ENCODE assay signal across 8 mouse cellular contexts in genomic region chr10:75515216-75516037, GRCm38 (mm10). TPM values are rescaled to one million over a fixed set of nuclear protein-coding genes. Genes with fewer than 3 reads are reported as not detected.
DNase-seq lines count a peak whose midpoint lies in the region; ATAC-seq and TF ChIP-seq lines count a peak whose summit lies in the region.

No protein-coding gene starts in this region.

- H3K27ac ChIP-seq in heart, embryonic 16.5 days (ENCODE audit: low read length) = no peak overlapping the region
- H3K27ac ChIP-seq in liver, adult 2 months (replicated peaks; ENCODE audit: insufficient read depth, low read depth, low read length) = peak overlapping the region; percentile 100
- H3K27ac ChIP-seq in stomach, embryonic 16.5 days (ENCODE audit: low read length) = peak overlapping the region; percentile 18; the same call in 1 of the 2 replicates

- peak overlapping the region; percentile 96 for H3K9ac ChIP-seq in heart, embryonic 16.5 days (ENCODE audit: low read length)
- peak overlapping the region; percentile 99 for H3K9ac ChIP-seq in liver, adult 2 months (ENCODE audit: low read depth, low read length)
- H3K9ac ChIP-seq in stomach, embryonic 16.5 days (ENCODE audit: low read length) = peak overlapping the region; percentile 99; the same call in 1 of the 2 replicates

- DNase-seq in liver, adult 2 months (ENCODE audit: extremely low read depth, low read depth, low spot score) = peak; percentile 77
- DNase-seq in lung, postnatal 14 days = no peak
- DNase-seq in frontal cortex, adult 2 months (ENCODE audit: extremely low spot score in 1 of 2, low spot score in 1 of 2) = no peak

- 77% methylated on average over 4 of the region's 4 CpGs for WGBS in heart, embryonic 16.5 days
- WGBS in liver, adult 2 months = 23% methylated on average over 4 of the region's 4 CpGs
- 76% methylated on average over 4 of the region's 4 CpGs for WGBS in stomach, embryonic 16.5 days

- H3K4me3 ChIP-seq in megakaryocyte, embryonic 14.5 days (replicated peaks) = peak overlapping the region; percentile 93
- peak overlapping the region; percentile 98 for H3K4me3 ChIP-seq in heart, embryonic 16.5 days (ENCODE audit: low read length)
- H3K4me3 ChIP-seq in liver, adult 2 months (ENCODE audit: insufficient read depth, low read depth, low read length) = peak overlapping the region; percentile 92
- H3K4me3 ChIP-seq in stomach, embryonic 16.5 days (replicated peaks; ENCODE audit: low read length) = peak overlapping the region; percentile 97

- H3K4me2 ChIP-seq in heart, embryonic 16.5 days (ENCODE audit: low read depth, low read length) = peak overlapping the region; percentile 84
- H3K4me2 ChIP-seq in stomach, embryonic 16.5 days (ENCODE audit: low read depth, low read length) = peak overlapping the region; percentile 88

- no peak for TF ChIP-seq POLR2A in liver, adult 2 months (IDR thresholded peaks at IDR 0.05; ENCODE audit: extremely low read depth, insufficient read depth, low read length)

- ATAC-seq in megakaryocyte, adult 5-6 weeks (ENCODE audit: poor library complexity, severe bottlenecking) = no peak
- no peak for ATAC-seq in heart, embryonic 16.5 days (replicated peaks; ENCODE audit: extremely low read depth, insufficient read depth, low FRiP score)
- no peak for ATAC-seq in stomach, embryonic 16.5 days (ENCODE audit: insufficient read depth, low FRiP score)
- ATAC-seq in granulocyte monocyte progenitor cell, adult 5-6 weeks (replicated peaks; ENCODE audit: poor library complexity, severe bottlenecking) = no peak

- peaks cover 35% of the 10 kb centered on the region; the same call in 1 of the 2 replicates for H3K79me2 ChIP-seq in liver, adult 2 months (ENCODE audit: control insufficient read depth, insufficient read depth, low read length)

- peaks cover 77% of the 10 kb centered on the region for H3K4me1 ChIP-seq in megakaryocyte, embryonic 14.5 days
- peaks cover 29% of the 10 kb centered on the region for H3K4me1 ChIP-seq in heart, embryonic 16.5 days (ENCODE audit: control insufficient read depth, insufficient read depth, low read length)
- H3K4me1 ChIP-seq in liver, adult 2 months (ENCODE audit: control insufficient read depth, insufficient read depth, low read length) = peaks cover 41% of the 10 kb centered on the region
- peaks cover 27% of the 10 kb centered on the region for H3K4me1 ChIP-seq in stomach, embryonic 16.5 days (ENCODE audit: control insufficient read depth, insufficient read depth, low read length)

- no peaks in the 10 kb centered on the region for H3K27me3 ChIP-seq in megakaryocyte, embryonic 14.5 days (replicated peaks)
- no peaks in the 10 kb centered on the region for H3K27me3 ChIP-seq in heart, embryonic 16.5 days (ENCODE audit: control insufficient read depth, insufficient read depth, low read length)
- no peaks in the 10 kb centered on the region for H3K27me3 ChIP-seq in liver, adult 2 months (ENCODE audit: control insufficient read depth, insufficient read depth, low read length)
- H3K27me3 ChIP-seq in stomach, embryonic 16.5 days (ENCODE audit: control insufficient read depth, insufficient read depth, low read length) = no peaks in the 10 kb centered on the region

- peaks cover 66% of the 10 kb centered on the region for H3K36me3 ChIP-seq in megakaryocyte, embryonic 14.5 days (replicated peaks; ENCODE audit: low read length)
- H3K36me3 ChIP-seq in heart, embryonic 16.5 days (ENCODE audit: control insufficient read depth, insufficient read depth) = peaks cover 24% of the 10 kb centered on the region
- peaks cover 22% of the 10 kb centered on the region for H3K36me3 ChIP-seq in liver, adult 2 months (ENCODE audit: control insufficient read depth, insufficient read depth, low read length)
- peaks cover 7% of the 10 kb centered on the region; the same call in 1 of the 2 replicates for H3K36me3 ChIP-seq in stomach, embryonic 16.5 days (ENCODE audit: control insufficient read depth, insufficient read depth, low read length)

- no peak for TF ChIP-seq CTCF in liver, adult 2 months (IDR thresholded peaks at IDR 0.05; ENCODE audit: low read depth, low read length)

- no peaks in the 10 kb centered on the region for H3K9me3 ChIP-seq in megakaryocyte, embryonic 14.5 days
- no peaks in the 10 kb centered on the region for H3K9me3 ChIP-seq in heart, embryonic 16.5 days (replicated peaks; ENCODE audit: control insufficient read depth, low read length)
- no peaks in the 10 kb centered on the region for H3K9me3 ChIP-seq in stomach, embryonic 16.5 days (replicated peaks; ENCODE audit: control insufficient read depth, low read length)

RNA-seq across cellular contexts. Expression of gene Snrpd3, which starts 1.9 kb away (rescaled TPM):
- polyA plus RNA-seq in megakaryocyte, embryonic 14.5 days (2012; ENCODE audit: insufficient read depth, low replicate concordance) = 18.1 TPM in 1 of 2 replicates, not detected in the other
- 31.1 and 31.9 TPM in 2 replicates for total RNA-seq in megakaryocyte, adult 5-6 weeks (2015)
- 39.2 and 42.4 TPM in 2 replicates for total RNA-seq in megakaryocyte, adult 5-6 weeks (2017)
- 90.4 and 90.5 TPM in 2 replicates for polyA plus RNA-seq in heart, embryonic 16.5 days (2015; fragmentation: Nextera tagmentation; extraction: Ambion mirVana)
- total RNA-seq in liver, adult 2 months (2014; rRNA removed) = 26.6 and 29.1 TPM in 2 replicates
- 12.5 and 21.0 TPM in 2 replicates for polyA plus RNA-seq in liver, adult 2 months (2012; rRNA removed)
- 115 and 134 TPM in 2 replicates for polyA plus RNA-seq in stomach, embryonic 16.5 days (2015; fragmentation: Nextera tagmentation; extraction: Ambion mirVana)
- 97.0 and 127 TPM in 2 replicates for total RNA-seq in granulocyte monocyte progenitor cell, adult 5-6 weeks (2014; fragmentation: Nextera tagmentation)
- 74.4 and 109 TPM in 2 replicates for total RNA-seq in granulocyte monocyte progenitor cell, adult 5-6 weeks (2017)
- 33.8 and 34.6 TPM in 2 replicates for polyA plus RNA-seq in frontal cortex, adult 2 months (2012; rRNA removed)

RNA-seq across cellular contexts. Expression of gene Gucd1, which starts 2.3 kb away (rescaled TPM):
- polyA plus RNA-seq in megakaryocyte, embryonic 14.5 days (2012; ENCODE audit: insufficient read depth, low replicate concordance) = 17.3 and 19.1 TPM in 2 replicates
- 22.1 and 22.2 TPM in 2 replicates for total RNA-seq in megakaryocyte, adult 5-6 weeks (2015)
- total RNA-seq in megakaryocyte, adult 5-6 weeks (2017) = 33.4 and 38.1 TPM in 2 replicates
- polyA plus RNA-seq in heart, embryonic 16.5 days (2015; fragmentation: Nextera tagmentation; extraction: Ambion mirVana) = 26.9 and 28.5 TPM in 2 replicates
- 115 and 138 TPM in 2 replicates for total RNA-seq in liver, adult 2 months (2014; rRNA removed)
- 162 and 166 TPM in 2 replicates for polyA plus RNA-seq in liver, adult 2 months (2012; rRNA removed)
- 24.7 and 26.7 TPM in 2 replicates for polyA plus RNA-seq in stomach, embryonic 16.5 days (2015; fragmentation: Nextera tagmentation; extraction: Ambion mirVana)
- total RNA-seq in granulocyte monocyte progenitor cell, adult 5-6 weeks (2014; fragmentation: Nextera tagmentation) = 11.8 and 20.1 TPM in 2 replicates
- total RNA-seq in granulocyte monocyte progenitor cell, adult 5-6 weeks (2017) = 11.8 and 15.4 TPM in 2 replicates
- polyA plus RNA-seq in frontal cortex, adult 2 months (2012; rRNA removed) = 15.9 and 17.2 TPM in 2 replicates

RNA-seq across cellular contexts. Expression of gene Lrrc75b, which starts 44.7 kb away (rescaled TPM):
- polyA plus RNA-seq in megakaryocyte, embryonic 14.5 days (2012; ENCODE audit: insufficient read depth, low replicate concordance) = not detected in 2 replicates
- total RNA-seq in megakaryocyte, adult 5-6 weeks (2015) = 0.58 and 0.71 TPM in 2 replicates
- total RNA-seq in megakaryocyte, adult 5-6 weeks (2017) = 0.22 and 0.57 TPM in 2 replicates
- 1.5 and 2.7 TPM in 2 replicates for polyA plus RNA-seq in heart, embryonic 16.5 days (2015; fragmentation: Nextera tagmentation; extraction: Ambion mirVana)
- total RNA-seq in liver, adult 2 months (2014; rRNA removed) = under 0.01 TPM in 1 of 2 replicates, not detected in the other
- 0.02 TPM in 1 of 2 replicates, not detected in the other for polyA plus RNA-seq in liver, adult 2 months (2012; rRNA removed)
- polyA plus RNA-seq in stomach, embryonic 16.5 days (2015; fragmentation: Nextera tagmentation; extraction: Ambion mirVana) = 1.2 and 2.0 TPM in 2 replicates
- not detected in 2 replicates for total RNA-seq in granulocyte monocyte progenitor cell, adult 5-6 weeks (2014; fragmentation: Nextera tagmentation)
- total RNA-seq in granulocyte monocyte progenitor cell, adult 5-6 weeks (2017) = not detected in 2 replicates
- 8.4 and 8.7 TPM in 2 replicates for polyA plus RNA-seq in frontal cortex, adult 2 months (2012; rRNA removed)

RNA-seq across cellular contexts. Expression of gene Ggt1, which starts 46.0 kb away (rescaled TPM):
- polyA plus RNA-seq in megakaryocyte, embryonic 14.5 days (2012; ENCODE audit: insufficient read depth, low replicate concordance) = 0.84 TPM in 1 of 2 replicates, not detected in the other
- 3.2 TPM in 2 replicates for total RNA-seq in megakaryocyte, adult 5-6 weeks (2015)
- 4.9 and 10.0 TPM in 2 replicates for total RNA-seq in megakaryocyte, adult 5-6 weeks (2017)
- polyA plus RNA-seq in heart, embryonic 16.5 days (2015; fragmentation: Nextera tagmentation; extraction: Ambion mirVana) = 0.89 and 2.4 TPM in 2 replicates
- total RNA-seq in liver, adult 2 months (2014; rRNA removed) = 0.54 and 0.92 TPM in 2 replicates
- polyA plus RNA-seq in liver, adult 2 months (2012; rRNA removed) = 0.20 and 0.68 TPM in 2 replicates
- polyA plus RNA-seq in stomach, embryonic 16.5 days (2015; fragmentation: Nextera tagmentation; extraction: Ambion mirVana) = 35.1 and 35.4 TPM in 2 replicates
- 1.7 TPM in 1 of 2 replicates, not detected in the other for total RNA-seq in granulocyte monocyte progenitor cell, adult 5-6 weeks (2014; fragmentation: Nextera tagmentation)
- total RNA-seq in granulocyte monocyte progenitor cell, adult 5-6 weeks (2017) = 1.7 TPM in 1 of 2 replicates, not detected in the other
- 4.2 and 4.8 TPM in 2 replicates for polyA plus RNA-seq in frontal cortex, adult 2 months (2012; rRNA removed)
